Mouse (Mus musculus): ENCODE measurements around the gene Gpr45. TPM values are rescaled to one million over a fixed set of nuclear protein-coding genes. Genes with fewer than 3 reads are reported as not detected.

Gpr45 gene
- polyA plus RNA-seq, 1 experiment from 2014 or later: 3.8 TPM

DNA sequence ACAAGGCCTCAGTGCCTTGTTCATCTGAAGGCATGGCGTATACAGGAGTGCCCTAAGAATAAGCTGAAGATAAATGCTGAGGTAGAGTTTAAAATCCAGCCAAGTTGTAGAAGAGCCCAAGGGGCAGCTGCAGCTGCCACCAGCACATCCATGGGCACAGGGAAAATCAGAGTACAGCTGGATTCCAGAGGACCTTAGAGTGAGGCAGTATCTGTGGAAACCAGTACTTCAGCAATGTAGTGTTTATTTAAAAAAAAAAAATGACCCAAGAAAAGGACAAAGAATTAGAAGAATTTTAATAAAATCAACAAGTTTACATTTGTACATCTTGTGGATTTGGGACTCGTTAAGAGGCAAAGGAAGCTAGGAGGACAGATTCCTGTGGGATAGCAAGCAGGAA, 94.3 kb downstream of the Gpr45 start:
- no peak for DNase-seq (ENCODE audit: low spot score)

DNA sequence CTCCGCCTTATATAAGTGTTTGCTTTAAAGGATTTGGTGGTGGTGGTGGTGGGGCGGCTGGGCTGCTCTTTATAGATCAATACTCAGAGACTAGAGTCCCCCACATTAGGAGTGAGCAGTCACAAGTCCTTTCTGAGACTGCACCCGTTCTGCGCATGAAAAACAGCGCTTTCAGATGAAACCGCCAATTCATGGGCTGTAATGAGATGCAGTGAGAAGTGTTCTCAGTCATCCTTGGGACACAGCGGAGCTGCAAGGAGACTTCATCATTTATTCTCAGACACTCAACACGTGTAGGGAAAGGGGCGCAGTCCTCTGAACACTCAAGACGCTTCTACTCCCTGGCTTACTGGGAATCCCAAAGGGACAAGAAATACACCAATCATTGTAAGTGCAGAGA, 95.1 kb downstream of the Gpr45 start:
- no peak for DNase-seq (ENCODE audit: low spot score)

DNA sequence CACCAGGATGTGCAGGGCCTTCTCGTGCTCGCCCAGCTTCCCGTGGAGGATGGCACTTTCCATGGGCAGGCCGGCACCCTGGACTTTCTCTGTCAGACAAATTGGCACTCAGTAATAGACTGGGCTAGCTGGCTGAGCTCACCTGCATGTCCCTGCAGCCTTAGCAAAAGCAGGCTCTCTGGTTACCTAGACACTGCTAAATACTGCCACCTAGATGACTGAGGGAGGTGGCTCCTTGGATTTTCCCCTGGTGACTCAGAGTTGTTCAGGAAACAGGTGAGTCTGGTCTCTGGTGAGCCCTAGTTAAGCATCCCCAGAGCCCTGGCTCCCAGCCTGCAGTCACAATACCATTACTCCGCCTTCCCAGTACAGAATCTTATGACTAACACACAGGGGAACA, 99.2 kb downstream of the Gpr45 start:
- no peak for DNase-seq (ENCODE audit: low spot score)

DNA sequence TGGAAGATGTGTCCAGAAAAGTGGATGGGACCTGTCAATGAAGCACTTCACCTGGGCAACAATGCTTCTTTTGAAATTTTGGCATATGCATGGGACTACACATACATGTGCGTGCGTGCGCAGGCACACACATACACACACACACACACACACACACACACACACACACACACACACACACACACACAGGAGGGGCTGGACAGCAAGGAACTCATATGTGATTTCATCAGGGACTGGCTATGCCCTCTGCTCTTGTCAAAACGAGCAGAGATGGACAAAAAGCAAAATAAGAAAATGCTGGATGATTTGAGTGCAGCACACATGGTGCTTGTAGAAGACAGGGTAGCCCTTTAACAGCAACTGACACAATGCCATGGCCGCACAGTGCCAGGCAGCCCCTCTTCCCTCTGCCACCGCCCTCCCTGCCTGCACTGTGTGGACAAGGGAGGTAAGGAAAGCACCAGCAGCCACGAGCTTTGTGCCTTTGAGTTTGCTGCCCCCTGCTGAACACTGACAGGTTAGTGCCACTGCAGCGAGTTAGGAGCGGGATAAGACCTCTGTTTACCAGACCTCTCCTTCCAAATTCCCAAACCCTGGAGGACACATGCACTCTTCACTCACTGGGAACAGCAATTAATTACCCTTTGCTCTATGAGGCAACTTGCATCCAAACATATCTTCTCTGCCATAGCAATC, 113.1 kb downstream of the Gpr45 start:
- peak; percentile 55 for DNase-seq (ENCODE audit: low spot score)

DNA sequence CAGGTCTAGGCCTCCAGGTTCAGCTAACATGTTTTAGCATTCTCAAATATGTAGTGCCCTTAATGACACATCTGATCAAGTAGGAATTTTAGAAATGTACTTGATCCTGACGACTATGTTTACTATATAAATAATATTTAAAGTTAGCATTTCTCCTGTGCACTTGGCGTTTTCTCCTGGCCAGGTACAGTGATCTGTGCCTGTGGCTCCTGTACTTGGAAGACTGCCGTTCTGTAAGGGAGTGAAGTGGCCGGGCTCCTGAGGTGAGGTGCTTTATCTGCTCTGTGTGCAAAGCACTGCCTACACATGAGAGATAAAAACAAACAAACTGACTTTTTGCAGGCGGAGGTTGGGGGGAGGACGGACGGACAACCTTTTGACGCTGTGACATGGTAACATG, 113.9 kb downstream of the Gpr45 start:
- DNase-seq (ENCODE audit: low spot score): no peak

DNA sequence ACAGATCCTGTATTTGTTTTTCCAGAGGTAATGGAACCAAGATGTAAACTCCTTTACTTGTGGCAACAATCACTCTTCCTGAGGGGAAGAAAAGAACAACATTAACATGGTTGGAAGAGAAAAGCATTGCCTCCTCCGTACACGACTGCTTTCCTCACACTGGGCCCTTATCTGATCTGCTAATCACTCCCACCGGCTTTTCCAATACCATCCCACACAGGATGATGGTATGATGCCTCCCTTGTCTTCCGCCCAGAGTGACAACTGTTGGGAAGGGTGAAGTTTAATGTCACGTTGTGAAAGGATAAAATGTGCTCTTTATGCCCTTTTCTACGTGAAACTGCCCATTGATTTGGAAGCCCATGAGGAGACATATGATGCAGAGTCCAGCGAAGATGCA, 114.9 kb downstream of the Gpr45 start:
- no peak for DNase-seq (ENCODE audit: low spot score)

DNA sequence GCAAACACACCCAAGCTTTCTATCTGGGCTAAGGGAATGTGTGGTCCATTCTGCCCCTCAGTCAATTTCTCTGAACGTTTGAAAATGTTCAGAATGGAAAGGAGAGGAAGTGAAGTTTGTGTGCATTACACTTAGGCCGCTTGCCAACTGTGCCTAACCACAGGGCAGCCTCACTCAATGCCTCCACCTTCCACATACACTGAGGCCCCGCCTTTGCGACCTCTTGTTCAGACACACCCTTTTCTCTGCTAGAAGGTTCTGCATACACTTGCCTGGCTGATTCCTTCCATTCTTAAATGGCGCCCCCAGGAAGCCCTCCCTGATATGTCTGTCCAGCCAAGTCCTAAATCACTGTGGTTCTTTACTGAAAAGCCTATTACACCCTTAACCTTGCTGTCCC, 118.1 kb downstream of the Gpr45 start:
- DNase-seq (ENCODE audit: low spot score): no peak

DNA sequence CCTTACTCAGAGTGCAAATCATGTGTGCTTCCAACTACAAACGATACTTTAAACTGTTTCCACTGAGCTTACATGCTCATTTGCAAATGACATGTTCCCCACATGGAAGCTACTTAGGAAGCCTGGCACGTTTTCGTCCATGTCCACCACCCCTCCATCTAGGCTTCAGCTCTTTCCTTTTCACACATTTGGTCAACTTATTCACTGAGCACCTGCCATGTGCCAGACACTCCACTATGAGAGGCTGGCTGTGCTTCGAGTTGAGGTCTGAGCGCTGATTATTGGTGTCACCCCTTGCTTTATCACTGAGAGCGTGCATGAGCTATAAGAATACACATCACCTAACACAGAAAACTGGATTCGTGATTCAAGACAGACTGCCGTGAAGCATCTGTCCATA, 119.4 kb downstream of the Gpr45 start:
- no peak for DNase-seq (ENCODE audit: low spot score)

DNA sequence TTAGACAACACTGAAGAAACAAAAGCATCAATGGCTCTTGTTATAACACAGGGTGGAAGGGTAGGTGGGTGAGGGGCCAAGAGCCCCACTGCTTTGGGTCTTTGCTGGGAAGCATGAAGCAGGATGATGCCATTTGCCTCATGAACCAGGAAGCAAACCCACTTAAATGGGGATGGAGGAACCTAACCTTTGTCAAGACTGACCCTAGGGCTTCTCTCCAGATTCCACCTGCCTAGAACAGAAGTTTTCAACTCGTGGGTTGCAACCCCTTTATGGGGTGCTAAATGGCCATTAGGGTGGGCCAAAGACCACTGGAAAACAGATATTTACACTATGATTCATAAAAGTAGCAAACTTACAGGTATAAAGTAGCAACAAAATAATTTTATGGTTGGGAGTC, 119.9 kb downstream of the Gpr45 start:
- DNase-seq (ENCODE audit: low spot score): no peak

DNA sequence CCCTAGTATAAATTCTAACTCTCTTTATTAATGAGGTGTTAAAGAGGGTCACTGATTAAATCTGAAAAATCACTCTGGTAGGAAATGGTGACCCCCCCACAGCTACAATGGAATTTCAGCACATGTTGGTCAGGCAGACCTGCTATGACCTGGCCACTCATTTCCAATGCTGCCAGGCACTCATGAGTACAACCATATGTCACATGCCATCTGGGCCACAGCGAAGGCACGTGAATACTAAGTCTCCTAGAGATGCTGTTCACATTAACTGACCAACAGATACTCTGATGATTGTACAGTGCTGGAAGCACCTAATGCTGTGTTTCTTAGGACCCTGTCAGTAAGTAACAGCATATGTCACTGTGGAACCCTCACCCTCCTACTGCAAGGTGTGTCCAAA, 122.1 kb downstream of the Gpr45 start:
- DNase-seq (ENCODE audit: low spot score): no peak

DNA sequence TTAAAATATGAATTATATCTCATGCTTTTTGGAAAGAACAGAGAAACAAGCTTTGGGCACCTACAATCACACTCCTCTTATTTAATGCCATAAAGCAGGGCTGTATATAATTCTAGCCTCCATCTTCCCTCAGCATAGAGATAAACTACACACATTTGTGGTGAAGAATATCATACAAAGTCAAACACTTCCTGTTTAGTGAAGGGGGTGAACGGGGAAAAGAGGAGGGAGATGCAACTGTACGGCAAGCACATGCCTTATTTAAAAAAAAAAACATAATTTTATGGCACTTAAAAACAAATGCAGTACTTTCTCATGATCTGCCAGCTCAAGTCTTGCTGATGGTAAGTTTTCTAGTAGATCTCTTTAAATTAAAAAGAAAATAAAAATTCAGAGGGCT, 125.5 kb downstream of the Gpr45 start:
- no peak for DNase-seq (ENCODE audit: low spot score)

DNA sequence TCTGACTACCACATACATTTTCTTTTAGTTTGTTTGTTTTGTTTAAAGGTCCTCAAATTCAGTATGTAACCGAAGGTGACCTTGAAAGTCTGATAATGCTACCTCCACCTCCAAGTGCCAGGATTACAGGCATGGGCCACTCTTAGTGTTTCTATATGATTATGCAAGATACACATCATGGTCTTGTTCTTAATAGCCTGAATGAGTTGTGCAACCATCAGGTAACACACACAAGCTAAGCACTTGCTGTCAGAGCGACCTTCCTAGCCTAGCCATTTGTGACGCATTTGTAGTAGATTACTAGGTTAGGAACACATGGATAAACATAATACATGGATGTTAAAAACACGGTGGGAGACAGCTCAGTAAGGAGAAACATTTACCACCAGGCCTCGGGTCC, 130.3 kb downstream of the Gpr45 start:
- DNase-seq (ENCODE audit: low spot score): no peak

Small RNA genes lying within 50 kb of the gene (microRNA-seq; reads per million reads assigned to microRNA genes)
- gene Gm24001 (ENCODE audit: borderline number of aligned reads): not detected

Other genes with a start within 250 kb of the Gpr45 start
- gene Mrps9, start 101.6 kb upstream of the Gpr45 start, polyA plus RNA-seq (2015; fragmentation: Nextera tagmentation; extraction: Ambion mirVana): 61.4 and 67.9 TPM in 2 replicates
- 5.3 and 5.6 TPM in 2 replicates for gene Tgfbrap1, start 145.8 kb downstream of the Gpr45 start, polyA plus RNA-seq (2015; fragmentation: Nextera tagmentation; extraction: Ambion mirVana)
- gene AI597479, start 145.8 kb downstream of the Gpr45 start, polyA plus RNA-seq (2015; fragmentation: Nextera tagmentation; extraction: Ambion mirVana): 19.7 and 21.1 TPM in 2 replicates
- 5.3 and 6.0 TPM in 2 replicates for gene Fhl2, start 244.1 kb downstream of the Gpr45 start, polyA plus RNA-seq (2015; fragmentation: Nextera tagmentation; extraction: Ambion mirVana)

Data from thymus, postnatal 0 days (tissue).